Mouse (Mus musculus): ENCODE data around the gene Vmn2r15. TPM values are rescaled to one million over a fixed set of nuclear protein-coding genes. Genes with fewer than 3 reads are reported as not detected.

The Vmn2r15 gene
- polyA plus RNA-seq (2015; fragmentation: Nextera tagmentation; extraction: Ambion mirVana) = not detected in 2 replicates

GRCm38 (mm10) chr5:109297544-109297943 lies at the start of gene Vmn2r15:
TSS of gene Vmn2r15 (minus strand) at chr5:109297644.

GRCm38 (mm10) chr5:109329862-109330261 lies 32.4 kb upstream of the Vmn2r15 start, which contains the start of gene Vmn2r16:
TSS of gene Vmn2r16 (plus strand) at chr5:109330162.

Other genes with a start within 250 kb of the Vmn2r15 start
- not detected in 2 replicates for gene Vmn2r11, start 238.1 kb downstream of the Vmn2r15 start, polyA plus RNA-seq (2015; fragmentation: Nextera tagmentation; extraction: Ambion mirVana)
- not detected in 2 replicates for gene Vmn2r12, start 199.7 kb downstream of the Vmn2r15 start, polyA plus RNA-seq (2015; fragmentation: Nextera tagmentation; extraction: Ambion mirVana)
- not detected in 2 replicates for gene Vmn2r13, start 105.4 kb downstream of the Vmn2r15 start, polyA plus RNA-seq (2015; fragmentation: Nextera tagmentation; extraction: Ambion mirVana)
- gene Vmn2r14, start 72.9 kb downstream of the Vmn2r15 start, polyA plus RNA-seq (2015; fragmentation: Nextera tagmentation; extraction: Ambion mirVana) = not detected in 2 replicates
- not detected in 2 replicates for gene Vmn2r16, start 32.5 kb upstream of the Vmn2r15 start, polyA plus RNA-seq (2015; fragmentation: Nextera tagmentation; extraction: Ambion mirVana)
- not detected in 2 replicates for gene Vmn2r17, start 122.0 kb upstream of the Vmn2r15 start, polyA plus RNA-seq (2015; fragmentation: Nextera tagmentation; extraction: Ambion mirVana)